Mouse (Mus musculus): ENCODE results near the gene Usp39. TPM values are rescaled to one million over a fixed set of nuclear protein-coding genes. Genes with fewer than 3 reads are reported as not detected.

The Usp39 gene
- polyA plus RNA-seq, 1 experiment: 31.5 TPM

GRCm38 (mm10) chr6:72346261-72346660 is 1.3 kb upstream of the Usp39 start:
- Histone ChIP-seq H3K4me1 (ENCODE audit: control insufficient read depth, insufficient read depth, low read length) (peaks cover 13% of the 10 kb centered on the region), H3K27me3 (ENCODE audit: control insufficient read depth, insufficient read depth, low read length) (no peaks in the 10 kb centered on the region), H3K4me3 (replicated peaks; ENCODE audit: insufficient read depth, low read depth, low read length) (no peak overlapping the region), H3K27ac (ENCODE audit: insufficient read depth, low read length) (no peak overlapping the region)
- WGBS: 79% methylated on average over 4 of the region's 4 CpGs
- DNase-seq: no peak
- TF ChIP-seq CTCF (IDR thresholded peaks at IDR 0.05; ENCODE audit: borderline replicate concordance, insufficient read depth, low read depth, low read length) (no peak), POLR2A (IDR thresholded peaks at IDR 0.05; ENCODE audit: borderline replicate concordance, insufficient read depth, low read length) (no peak)

- H3K4me1 ChIP-seq (ENCODE audit: control insufficient read depth, insufficient read depth, low read length): peaks cover 13% of the 10 kb centered on the region
- H3K27ac ChIP-seq (ENCODE audit: insufficient read depth, low read length): no peak overlapping the region
- TF ChIP-seq POLR2A (IDR thresholded peaks at IDR 0.05; ENCODE audit: borderline replicate concordance, insufficient read depth, low read length) (no peak), CTCF (IDR thresholded peaks at IDR 0.05; ENCODE audit: borderline replicate concordance, insufficient read depth, low read depth, low read length) (no peak)
- no peak overlapping the region for H3K4me3 ChIP-seq (replicated peaks; ENCODE audit: insufficient read depth, low read depth, low read length)
- WGBS: 48% methylated on average over 6 of the region's 6 CpGs
- H3K27me3 ChIP-seq (ENCODE audit: control insufficient read depth, insufficient read depth, low read length): no peaks in the 10 kb centered on the region
- DNase-seq: no peak
Observed at GRCm38 (mm10) chr6:72345633-72346032, 649 bp upstream of the Usp39 start.

GRCm38 (mm10) chr6:72344396-72345073 is 449 bp downstream of the Usp39 start:
- 1% methylated on average over 42 of the region's 42 CpGs for WGBS
- no peak for TF ChIP-seq CTCF (IDR thresholded peaks at IDR 0.05; ENCODE audit: borderline replicate concordance, insufficient read depth, low read depth, low read length)
- no peak for TF ChIP-seq POLR2A (IDR thresholded peaks at IDR 0.05; ENCODE audit: borderline replicate concordance, insufficient read depth, low read length)
- H3K4me3 ChIP-seq (replicated peaks; ENCODE audit: insufficient read depth, low read depth, low read length): peak overlapping the region; percentile 84
- peaks cover 13% of the 10 kb centered on the region for H3K4me1 ChIP-seq (ENCODE audit: control insufficient read depth, insufficient read depth, low read length)
- H3K27me3 ChIP-seq (ENCODE audit: control insufficient read depth, insufficient read depth, low read length): no peaks in the 10 kb centered on the region
- H3K27ac ChIP-seq (ENCODE audit: insufficient read depth, low read length): 0 out of 2 replicates have a peak overlapping the region, but pooled peaks have one; percentile 37
- DNase-seq: no peak

GRCm38 (mm10) chr6:72340481-72340880 is 4.5 kb downstream of the Usp39 start:
- no peak overlapping the region for H3K4me3 ChIP-seq (replicated peaks; ENCODE audit: insufficient read depth, low read depth, low read length)
- H3K4me1 ChIP-seq (ENCODE audit: control insufficient read depth, insufficient read depth, low read length): no peaks in the 10 kb centered on the region; the same call in 1 of the 2 replicates
- 58% methylated on average over 2 of the region's 2 CpGs for WGBS
- no peak overlapping the region for H3K27ac ChIP-seq (ENCODE audit: insufficient read depth, low read length)
- DNase-seq: no peak
- H3K27me3 ChIP-seq (ENCODE audit: control insufficient read depth, insufficient read depth, low read length): no peaks in the 10 kb centered on the region
- TF ChIP-seq POLR2A (IDR thresholded peaks at IDR 0.05; ENCODE audit: borderline replicate concordance, insufficient read depth, low read length): no peak
- TF ChIP-seq CTCF (IDR thresholded peaks at IDR 0.05; ENCODE audit: borderline replicate concordance, insufficient read depth, low read depth, low read length): no peak

- TF ChIP-seq CTCF (IDR thresholded peaks at IDR 0.05; ENCODE audit: borderline replicate concordance, insufficient read depth, low read depth, low read length): no peak
- TF ChIP-seq POLR2A (IDR thresholded peaks at IDR 0.05; ENCODE audit: borderline replicate concordance, insufficient read depth, low read length): no peak
- Histone ChIP-seq H3K27me3 (ENCODE audit: control insufficient read depth, insufficient read depth, low read length) (no peaks in the 10 kb centered on the region), H3K27ac (ENCODE audit: insufficient read depth, low read length) (no peak overlapping the region), H3K4me1 (ENCODE audit: control insufficient read depth, insufficient read depth, low read length) (no peaks in the 10 kb centered on the region), H3K4me3 (replicated peaks; ENCODE audit: insufficient read depth, low read depth, low read length) (no peak overlapping the region)
- WGBS: 80% methylated on average over 5 of the region's 5 CpGs
- DNase-seq: no peak
Observed at GRCm38 (mm10) chr6:72333111-72333510, 11.9 kb downstream of the Usp39 start.

GRCm38 (mm10) chr6:72330133-72330532 is 14.9 kb downstream of the Usp39 start:
- H3K4me3 ChIP-seq (replicated peaks; ENCODE audit: insufficient read depth, low read depth, low read length): no peak overlapping the region
- no peak for DNase-seq
- H3K27me3 ChIP-seq (ENCODE audit: control insufficient read depth, insufficient read depth, low read length): no peaks in the 10 kb centered on the region
- TF ChIP-seq POLR2A (IDR thresholded peaks at IDR 0.05; ENCODE audit: borderline replicate concordance, insufficient read depth, low read length): no peak
- TF ChIP-seq CTCF (IDR thresholded peaks at IDR 0.05; ENCODE audit: borderline replicate concordance, insufficient read depth, low read depth, low read length): no peak
- whole genome bisulfite sequencing: 92% methylated on average over 4 of the region's 4 CpGs
- no peak overlapping the region for H3K27ac ChIP-seq (ENCODE audit: insufficient read depth, low read length)
- H3K4me1 ChIP-seq (ENCODE audit: control insufficient read depth, insufficient read depth, low read length): no peaks in the 10 kb centered on the region

GRCm38 (mm10) chr6:72329019-72329418 is 16.0 kb downstream of the Usp39 start:
- WGBS: 94% methylated on average over 5 of the region's 5 CpGs
- no peak for DNase-seq

GRCm38 (mm10) chr6:72326274-72326673 is 18.7 kb downstream of the Usp39 start:
- no peaks in the 10 kb centered on the region for H3K27me3 ChIP-seq (ENCODE audit: control insufficient read depth, insufficient read depth, low read length)
- H3K27ac ChIP-seq (ENCODE audit: insufficient read depth, low read length): no peak overlapping the region
- H3K4me1 ChIP-seq (ENCODE audit: control insufficient read depth, insufficient read depth, low read length): no peaks in the 10 kb centered on the region
- no peak for DNase-seq
- TF ChIP-seq POLR2A (IDR thresholded peaks at IDR 0.05; ENCODE audit: borderline replicate concordance, insufficient read depth, low read length) (no peak), CTCF (IDR thresholded peaks at IDR 0.05; ENCODE audit: borderline replicate concordance, insufficient read depth, low read depth, low read length) (peak; percentile 19; the same call in 1 of the 2 replicates)
- no peak overlapping the region for H3K4me3 ChIP-seq (replicated peaks; ENCODE audit: insufficient read depth, low read depth, low read length)
- 74% methylated on average over 6 of the region's 6 CpGs for WGBS

More at GRCm38 (mm10) chr6:72329019-72329418, 16.0 kb downstream of the Usp39 start:
- Histone ChIP-seq H3K27ac (ENCODE audit: insufficient read depth, low read length) (no peak overlapping the region), H3K4me1 (ENCODE audit: control insufficient read depth, insufficient read depth, low read length) (no peaks in the 10 kb centered on the region), H3K4me3 (replicated peaks; ENCODE audit: insufficient read depth, low read depth, low read length) (no peak overlapping the region), H3K27me3 (ENCODE audit: control insufficient read depth, insufficient read depth, low read length) (no peaks in the 10 kb centered on the region)
- TF ChIP-seq CTCF (IDR thresholded peaks at IDR 0.05; ENCODE audit: borderline replicate concordance, insufficient read depth, low read depth, low read length): no peak
- no peak for TF ChIP-seq POLR2A (IDR thresholded peaks at IDR 0.05; ENCODE audit: borderline replicate concordance, insufficient read depth, low read length)
